Mouse (Mus musculus) inflammation-experienced regulatory T-cells (primary cell): ENCODE data around the gene Atp2a1. TPM values are rescaled to one million over a fixed set of nuclear protein-coding genes. Genes with fewer than 3 reads are reported as not detected.

Experiments
- polyA plus RNA-seq, 2 experiments: library from polyadenylated mRNA; unstranded; fragments of 100-300 nt; shearing (Covaris generic); gene quantifications; one replicate each; pipeline ENCODE4 v1.2.1; 2017

Gene Atp2a1
- 1 to 10 TPM in 1 of 2 experiments, under 1 TPM in 1; 0.66 to 1.6 TPM for polyA plus RNA-seq

DNA sequence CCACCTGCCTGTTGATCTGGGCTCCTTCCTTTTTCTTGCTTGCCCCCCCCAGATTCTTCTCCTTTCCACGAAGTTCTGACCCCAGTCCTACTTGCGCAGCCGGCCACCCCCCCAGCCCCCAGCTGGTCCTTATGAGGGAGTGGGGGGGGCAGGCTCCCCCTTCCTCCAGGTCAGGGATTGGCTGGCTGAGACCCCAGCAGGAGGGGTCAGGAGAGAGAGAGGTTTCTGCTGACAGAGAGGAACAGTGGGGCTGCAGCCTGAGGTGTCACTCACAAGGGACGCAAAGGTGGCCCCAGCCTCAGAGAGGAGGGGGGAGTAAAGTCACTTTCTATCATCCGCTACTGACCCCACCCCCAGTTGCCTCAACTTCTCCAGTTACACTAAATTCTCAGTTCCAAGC is at the start of gene Atp2a1:
Atp2a1 (minus strand) TSS at position 105 of the 400 bp plus-strand sequence.

DNA sequence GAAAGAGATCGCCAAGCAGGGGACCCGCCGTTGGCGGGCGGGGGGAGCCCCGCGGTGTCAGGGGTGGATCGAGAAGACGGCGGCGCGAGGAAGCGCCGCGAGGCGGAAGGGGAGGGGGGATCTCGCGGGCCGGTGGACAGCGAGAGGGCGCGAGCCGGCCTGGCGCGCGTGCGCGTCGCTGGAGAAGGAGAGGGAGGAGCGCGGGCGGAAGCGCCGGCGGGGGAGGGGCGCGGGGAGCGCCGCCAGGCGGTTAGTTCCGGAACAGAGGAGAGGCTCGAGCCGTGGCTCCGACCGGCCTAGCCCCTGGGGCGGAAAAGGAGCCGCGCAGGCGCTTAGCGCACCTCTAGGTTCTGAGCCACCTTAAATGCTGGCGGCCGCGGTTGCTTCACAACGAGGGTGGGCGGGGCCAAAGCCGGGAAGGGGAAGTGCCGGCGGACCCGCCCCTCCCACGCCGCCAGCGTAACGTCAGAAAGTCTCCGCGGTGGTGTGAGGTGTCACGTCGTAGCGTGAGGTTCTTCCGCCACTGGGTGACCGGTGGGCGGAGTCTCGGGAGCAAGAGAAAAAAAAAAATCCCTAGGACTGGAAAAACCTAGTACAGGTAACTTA is 40.5 kb upstream of the Atp2a1 start, which contains the start of gene Atxn2l:
Atxn2l (minus strand) TSS at position 165 of the 606 bp plus-strand sequence.

DNA sequence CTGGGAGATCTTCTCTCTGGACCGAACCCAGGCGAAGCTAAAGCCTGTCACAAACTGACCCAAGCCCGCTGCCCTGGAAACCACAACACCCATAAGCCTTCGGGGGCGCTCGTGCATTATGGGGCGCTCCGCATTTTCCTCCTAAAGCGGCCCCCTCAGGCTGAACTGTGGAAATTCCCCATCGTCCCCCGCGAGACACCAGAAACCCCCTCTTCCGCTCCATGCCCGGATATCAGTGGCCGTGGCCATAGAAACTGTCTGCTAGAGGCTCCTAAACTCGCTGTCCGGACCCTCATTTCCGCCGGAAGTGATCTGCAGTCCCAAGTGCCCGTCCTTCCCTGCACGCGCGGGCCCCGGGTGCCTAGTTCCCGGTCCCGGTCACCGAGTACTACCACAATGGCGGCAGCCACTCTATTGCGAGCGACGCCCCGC is 24.2 kb upstream of the Atp2a1 start, which contains the start of gene Tufm:
Tufm (plus strand) TSS at position 310 of the 432 bp plus-strand sequence.

DNA sequence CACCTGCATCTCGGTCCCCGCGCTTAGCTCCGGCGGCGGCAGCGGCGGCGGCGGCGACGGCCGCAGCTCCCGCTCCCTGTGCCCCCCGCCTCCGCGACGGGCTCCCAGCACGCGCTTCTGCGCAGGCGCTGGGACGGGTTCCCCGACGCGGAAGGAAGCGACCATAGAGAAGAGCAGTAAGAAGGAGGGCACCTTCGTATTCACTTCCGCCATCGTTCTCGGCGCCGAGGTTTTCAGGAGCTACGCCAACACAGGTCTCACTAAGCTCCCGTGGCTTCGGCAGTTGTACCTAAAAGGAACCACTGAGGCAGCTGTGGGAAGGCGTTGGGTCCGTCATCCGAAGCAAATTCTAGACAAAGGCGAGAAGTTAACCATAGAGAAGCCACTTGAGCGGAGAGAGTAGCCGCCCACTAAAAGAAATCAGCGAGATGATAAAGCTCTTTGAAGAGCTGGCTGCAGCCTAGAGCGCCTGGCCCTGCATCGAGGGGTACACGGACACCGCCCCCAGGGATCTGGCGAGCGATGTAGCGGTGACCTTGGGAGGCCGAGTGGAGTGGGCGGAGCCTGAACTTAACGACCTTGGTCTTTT is 12.2 kb upstream of the Atp2a1 start, which contains the start of gene Sh2b1:
Sh2b1 (minus strand) TSS at position 432 of the 589 bp plus-strand sequence.

DNA sequence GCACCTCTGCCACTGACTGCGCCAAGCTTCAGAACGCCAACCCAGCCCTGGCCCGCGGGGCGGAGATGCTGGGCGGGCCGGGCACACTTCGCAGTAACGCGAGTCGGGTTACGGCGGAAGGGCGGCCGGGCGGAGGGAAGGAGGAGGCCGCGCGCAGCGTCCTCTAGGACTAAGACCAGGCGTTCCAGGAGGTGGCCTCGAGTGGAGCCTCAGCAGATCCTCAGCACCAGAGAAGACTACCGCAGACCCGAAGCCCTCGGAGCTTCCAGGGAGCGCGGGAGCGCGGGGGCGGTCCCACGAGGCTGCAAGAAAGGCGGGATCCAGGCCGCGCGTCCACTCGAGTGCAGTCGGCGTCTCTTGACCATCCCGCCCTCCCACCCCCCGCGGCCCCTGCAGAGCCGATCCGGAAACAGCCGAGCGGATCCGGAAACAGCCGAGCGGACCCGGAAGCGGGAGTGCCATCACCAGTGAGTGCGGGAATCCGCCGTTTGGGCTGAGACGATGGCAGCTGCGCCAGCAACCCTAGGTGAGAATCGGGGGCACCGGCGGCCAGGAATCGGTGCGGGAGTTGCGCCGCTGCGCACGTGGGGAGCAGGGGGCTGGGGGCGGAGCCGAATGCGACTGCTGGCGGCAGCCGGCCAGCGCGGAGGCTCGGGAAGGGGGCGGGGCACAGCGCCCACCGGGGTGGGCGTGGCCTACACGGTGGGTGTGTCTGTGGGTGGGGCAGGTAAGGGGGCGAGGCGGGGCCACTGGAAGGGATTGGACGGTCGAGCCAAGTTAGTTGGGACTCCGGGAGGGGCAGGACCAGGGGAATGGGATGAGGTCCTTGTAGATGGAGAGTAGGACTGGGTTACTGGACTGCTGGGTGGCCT is 34.0 kb downstream of the Atp2a1 start, which contains the start of gene Rabep2:
Rabep2 (plus strand) TSS at position 129 of the 872 bp plus-strand sequence.

DNA sequence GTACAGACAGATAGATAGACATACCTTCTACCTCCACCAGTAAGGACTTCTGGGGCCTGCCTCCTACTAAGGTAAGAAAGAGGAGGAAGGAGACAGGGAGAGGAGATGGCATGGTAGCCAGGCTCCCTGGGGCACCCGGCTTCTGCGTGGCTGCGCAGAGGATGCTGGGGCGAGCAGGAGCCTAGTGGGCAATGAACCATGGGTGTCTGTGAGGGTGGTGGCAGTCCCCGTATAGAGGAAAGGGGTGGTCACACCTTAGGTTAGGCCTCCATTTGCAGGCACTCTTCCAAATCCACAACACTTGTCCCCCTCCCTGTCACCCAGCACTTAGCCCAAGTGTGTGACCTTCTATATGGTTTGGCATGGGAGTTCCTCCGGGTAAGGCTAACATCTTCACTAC is 48.2 kb downstream of the Atp2a1 start, which contains the start of gene Cd19:
Cd19 (minus strand) TSS at position 165 of the 400 bp plus-strand sequence.

DNA sequence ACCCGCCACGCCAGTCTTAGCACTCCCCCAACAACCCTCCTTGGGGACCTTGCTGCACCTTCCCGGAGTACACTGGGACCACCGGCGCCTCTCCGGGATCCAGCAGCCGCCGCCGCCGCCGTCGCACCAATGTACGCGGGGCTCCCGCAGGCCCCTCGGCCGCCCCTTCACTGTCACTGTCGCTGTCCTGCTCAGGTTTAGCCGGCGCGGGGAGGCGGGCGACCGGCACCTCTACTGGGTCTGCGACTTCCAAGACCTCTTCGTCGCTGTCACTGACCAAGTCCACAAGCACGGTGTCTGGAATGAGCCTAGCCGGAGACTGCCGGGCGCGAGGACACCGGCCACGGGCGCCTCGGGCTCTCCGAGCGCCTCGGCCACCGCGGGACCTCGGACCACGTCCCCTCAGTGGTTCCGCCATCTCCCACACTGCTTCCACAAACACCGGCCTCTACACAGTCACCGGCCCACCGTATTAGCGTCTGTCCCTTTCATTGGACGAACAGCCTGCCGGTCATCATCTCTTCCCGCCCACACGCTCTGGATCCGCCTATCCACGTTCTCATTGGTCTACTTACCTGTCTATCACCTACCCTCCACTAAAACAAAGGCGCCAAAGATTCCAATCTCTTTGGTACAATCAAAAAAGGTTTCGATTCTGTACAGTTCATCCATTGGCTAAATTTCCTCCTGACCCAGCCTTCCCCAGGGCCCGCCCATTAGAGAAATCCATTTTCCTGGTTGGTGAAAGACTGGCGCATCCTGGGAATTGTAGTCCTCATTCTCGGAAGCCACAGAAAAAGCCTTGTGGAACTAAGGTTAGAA is 66.4 kb downstream of the Atp2a1 start, which contains the start of gene Nfatc2ip:
Nfatc2ip (minus strand) TSS at position 440 of the 822 bp plus-strand sequence.

Other genes with a start within 250 kb of the Atp2a1 start
- gene Sbk1, start 190.5 kb downstream of the Atp2a1 start, polyA plus RNA-seq = 10 to 100 TPM; 36.9 to 49.1 TPM
- 100 to 1,000 TPM; 795 to 824 TPM for gene Lat, start 93.5 kb downstream of the Atp2a1 start, polyA plus RNA-seq
- gene Spns1, start 85.7 kb downstream of the Atp2a1 start, polyA plus RNA-seq = 10 to 100 TPM; 53.8 to 65.9 TPM
- gene Nfatc2ip, start 66.4 kb downstream of the Atp2a1 start, polyA plus RNA-seq = 1 to 10 TPM; 4.3 to 5.5 TPM
- 10 to 100 TPM in 1 of 2 experiments, 1 to 10 TPM in 1; 5.3 to 17.9 TPM for gene Cd19, start 48.2 kb downstream of the Atp2a1 start, polyA plus RNA-seq
- 10 to 100 TPM; 59.6 to 64.4 TPM for gene Rabep2, start 34.3 kb downstream of the Atp2a1 start, polyA plus RNA-seq
- 10 to 100 TPM; 47.9 to 49.6 TPM for gene Sh2b1, start 12.3 kb upstream of the Atp2a1 start, polyA plus RNA-seq
- gene Tufm, start 24.3 kb upstream of the Atp2a1 start, polyA plus RNA-seq = 100 to 1,000 TPM; 101 to 104 TPM
- gene Atxn2l, start 40.3 kb upstream of the Atp2a1 start, polyA plus RNA-seq = 100 to 1,000 TPM; 103 TPM
- 100 to 1,000 TPM; 157 to 175 TPM for gene Eif3c, start 103.3 kb upstream of the Atp2a1 start, polyA plus RNA-seq
- 1 to 10 TPM; 3.1 to 5.4 TPM for gene Apobr, start 121.8 kb upstream of the Atp2a1 start, polyA plus RNA-seq
- gene Cln3, start 122.7 kb upstream of the Atp2a1 start, polyA plus RNA-seq = 100 to 1,000 TPM in 1 of 2 experiments, 10 to 100 TPM in 1; 81.6 to 107 TPM
- under 1 TPM in 1 of 2 experiments, not detected in 1; 0.42 TPM for gene Il27, start 131.8 kb upstream of the Atp2a1 start, polyA plus RNA-seq
- gene Nupr1, start 167.8 kb upstream of the Atp2a1 start, polyA plus RNA-seq = 10 to 100 TPM in 1 of 2 experiments, 1 to 10 TPM in 1; 6.0 to 12.8 TPM
- gene Sgf29, start 186.2 kb upstream of the Atp2a1 start, polyA plus RNA-seq = 100 to 1,000 TPM; 114 to 118 TPM
- gene Sult1a1, start 213.3 kb upstream of the Atp2a1 start, polyA plus RNA-seq = under 1 TPM; 0.20 to 0.48 TPM
- gene Bola2, start 232.3 kb upstream of the Atp2a1 start, polyA plus RNA-seq = 100 to 1,000 TPM; 104 to 113 TPM
- gene Slx1b, start 232.7 kb upstream of the Atp2a1 start, polyA plus RNA-seq = 10 to 100 TPM in 1 of 2 experiments, 1 to 10 TPM in 1; 8.3 to 10.8 TPM
- 1,000 to 10,000 TPM; 2,830 to 3,089 TPM for gene Coro1a, start 244.7 kb upstream of the Atp2a1 start, polyA plus RNA-seq